Mouse (Mus musculus) adrenal gland, postnatal 36 days (tissue): ENCODE measurements at regions not wholly inside any gene's neighbourhood (a gene's known extent, or its start where the extent isn't known, plus 50 kb on each side); places are given as distances from the start of the nearest gene placed in this dataset.
A peak's percentile ranks its signal among the peaks of the same experiment; 100 is the strongest.

Experiments
- DNase-seq, 2 experiments: peaks; one replicate each; pipeline ENCODE4 v3.0.0; 2021; ENCODE audit warnings: mixed read lengths in 1 of 2

GRCm38 (mm10) chr12:73830122-73830521 lies 71.1 kb upstream of the Hif1a start:
- no peak for DNase-seq

- no peak for DNase-seq
These were observed 70.5 kb upstream of the Hif1a start for GRCm38 (mm10) chr12:73830551-73831203.

GRCm38 (mm10) chr12:73831204-73831595 lies 70.0 kb upstream of the Hif1a start:
- no peak for DNase-seq

- no peak for DNase-seq
These were observed 69.4 kb upstream of the Hif1a start for GRCm38 (mm10) chr12:73831637-73832385.

- DNase-seq = no peak
These were observed 68.4 kb upstream of the Hif1a start for GRCm38 (mm10) chr12:73832789-73833188.

GRCm38 (mm10) chr12:73836132-73836531 lies 65.0 kb upstream of the Hif1a start:
- no peak for DNase-seq

- DNase-seq = no peak
These were observed 64.1 kb upstream of the Hif1a start for GRCm38 (mm10) chr12:73837036-73837435.

GRCm38 (mm10) chr12:73837921-73838320 lies 63.3 kb upstream of the Hif1a start:
- DNase-seq = no peak

- DNase-seq = peak; percentile 13 to 24
These were observed 62.8 kb upstream of the Hif1a start for GRCm38 (mm10) chr12:73838330-73838729.

- peak; percentile 26 to 50 for DNase-seq
These were observed 59.0 kb upstream of the Hif1a start for GRCm38 (mm10) chr12:73842000-73842675.

- DNase-seq = no peak
These were observed 56.4 kb upstream of the Hif1a start for GRCm38 (mm10) chr12:73844782-73845181.

- DNase-seq = peak; percentile 65 to 71
These were observed 54.5 kb upstream of the Hif1a start for GRCm38 (mm10) chr12:73846672-73847071.

- peak; percentile 14 to 15 for DNase-seq
These were observed 53.8 kb upstream of the Hif1a start for GRCm38 (mm10) chr12:73847336-73847735.

GRCm38 (mm10) chr12:73850831-73851230 lies 50.3 kb upstream of the Hif1a start:
- no peak for DNase-seq
